Mouse (Mus musculus): ENCODE results near the gene Kpna7.
A peak's percentile ranks its signal among the peaks of the same experiment; 100 is the strongest.

The Kpna7 gene

GRCm38 (mm10) chr5:144964465-144964864 lies 119.4 kb downstream of the Kpna7 start:
- DNase-seq (ENCODE audit: low read depth, low spot score) = no peak

- peak; percentile 82 for DNase-seq (ENCODE audit: low read depth, low spot score)
Observed at GRCm38 (mm10) chr5:144963817-144964261, 120.0 kb downstream of the Kpna7 start.

DNA sequence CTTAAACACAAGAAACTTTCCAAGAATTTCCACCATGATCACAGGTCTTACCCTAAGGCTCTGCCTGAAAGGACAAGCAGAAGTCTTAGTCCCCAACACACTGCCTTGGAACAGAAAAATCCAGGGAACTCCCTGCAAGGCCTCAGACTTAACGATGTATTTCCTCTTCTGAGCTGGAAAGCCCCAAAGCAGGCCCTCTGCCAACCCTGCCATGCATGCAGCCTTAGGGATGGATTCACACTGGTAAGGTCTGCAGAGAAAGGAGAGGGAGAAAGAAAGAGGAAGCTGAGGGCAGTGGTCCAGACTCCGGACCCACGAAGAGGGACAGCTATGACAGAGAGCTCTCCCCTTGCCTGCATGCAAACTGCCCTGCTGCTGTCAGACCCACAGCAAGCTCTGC lies 120.4 kb downstream of the Kpna7 start:
- DNase-seq (ENCODE audit: low read depth, low spot score) = no peak

DNA sequence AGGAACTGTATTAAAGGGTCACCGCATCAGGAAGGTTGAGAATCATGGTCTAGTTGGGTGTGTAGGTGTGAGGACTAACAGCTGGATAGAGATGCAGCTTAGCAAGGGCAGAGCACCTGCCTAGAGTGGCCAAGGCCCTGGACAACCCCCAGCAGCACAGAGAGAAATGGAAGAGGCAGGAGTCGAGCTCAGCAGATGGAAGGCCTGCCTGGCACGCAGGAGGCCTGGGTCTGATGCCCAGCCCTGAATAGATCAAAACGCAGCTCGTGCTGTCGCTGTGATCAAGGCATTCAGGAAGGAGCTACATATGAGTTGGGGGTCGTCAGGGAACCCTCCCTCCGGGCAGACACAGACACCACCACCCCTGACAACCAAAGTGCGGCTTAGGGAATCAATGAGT lies 125.6 kb downstream of the Kpna7 start:
- no peak for DNase-seq (ENCODE audit: low read depth, low spot score)

- DNase-seq (ENCODE audit: low read depth, low spot score) = no peak
Observed at GRCm38 (mm10) chr5:144954432-144954831, 129.4 kb downstream of the Kpna7 start.

- no peak for DNase-seq (ENCODE audit: low read depth, low spot score)
Observed at GRCm38 (mm10) chr5:144952592-144952991, 131.2 kb downstream of the Kpna7 start.

DNA sequence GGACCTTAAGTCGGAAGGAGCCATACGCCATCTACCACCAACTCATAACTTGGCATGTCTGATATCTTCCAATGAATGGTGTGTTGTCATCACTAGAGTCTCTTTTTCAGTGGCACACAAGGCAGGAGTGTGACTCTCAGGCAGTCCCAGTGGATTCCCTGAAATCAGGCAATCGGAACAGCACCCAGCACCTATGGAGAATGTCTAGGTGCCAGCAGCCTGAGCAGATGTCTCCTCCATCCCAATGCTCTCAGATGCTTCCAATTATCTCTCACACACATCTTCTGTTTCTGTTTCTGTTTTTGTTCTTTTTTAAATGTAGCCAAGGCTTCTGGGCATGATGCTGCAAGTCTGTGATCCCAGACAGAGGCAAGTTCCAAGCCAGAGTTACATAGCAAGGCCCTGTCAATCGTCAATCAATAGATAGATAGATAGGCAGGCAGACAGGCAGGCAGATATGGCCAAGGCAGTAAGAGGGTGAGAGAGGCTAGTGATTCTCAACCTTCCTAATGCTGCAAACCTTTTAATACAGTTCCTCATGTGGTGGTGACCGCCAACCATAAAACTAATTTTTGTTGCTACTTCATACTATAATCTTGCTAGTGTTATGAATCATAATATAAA lies 133.3 kb downstream of the Kpna7 start:
- DNase-seq (ENCODE audit: low read depth, low spot score) = no peak

DNA sequence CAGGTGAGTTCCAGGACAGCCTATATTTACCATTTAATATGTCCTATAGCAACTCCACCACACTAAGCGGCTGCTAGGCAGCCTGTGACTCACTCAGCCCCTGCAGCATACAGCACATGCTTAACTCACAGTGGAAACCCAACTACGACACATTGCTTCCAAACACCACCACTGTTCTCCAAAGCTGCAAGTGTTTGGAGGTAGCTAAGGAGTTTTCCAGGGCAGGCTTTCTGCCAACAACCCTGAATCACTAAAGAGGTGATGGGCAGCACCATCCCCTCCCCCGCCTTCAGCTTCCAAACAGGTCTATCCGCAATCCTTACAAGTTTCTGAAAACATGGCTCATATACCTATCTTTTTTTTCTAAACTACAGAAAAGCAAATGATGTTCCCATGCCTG lies 134.0 kb downstream of the Kpna7 start:
- DNase-seq (ENCODE audit: low read depth, low spot score) = no peak

DNA sequence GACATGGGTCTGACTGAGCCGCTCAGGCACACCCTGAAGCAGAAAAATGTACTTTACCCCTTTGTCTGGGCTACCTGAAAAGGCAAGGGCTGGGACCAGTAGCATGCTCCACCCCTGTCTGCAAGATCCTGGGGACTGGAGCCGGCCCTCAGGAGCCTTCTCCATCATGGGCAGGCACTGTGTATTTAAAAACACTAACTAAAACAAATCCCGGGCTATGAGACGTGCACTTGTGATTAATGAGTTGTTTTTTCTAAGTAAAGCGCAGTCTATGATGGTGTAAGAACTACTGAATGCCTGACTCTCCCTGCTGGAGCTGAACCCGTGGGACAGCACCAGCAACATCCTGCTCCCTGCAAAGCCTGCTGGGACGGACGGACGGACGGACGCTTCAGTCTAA lies 135.4 kb downstream of the Kpna7 start:
- no peak for DNase-seq (ENCODE audit: low read depth, low spot score)

DNA sequence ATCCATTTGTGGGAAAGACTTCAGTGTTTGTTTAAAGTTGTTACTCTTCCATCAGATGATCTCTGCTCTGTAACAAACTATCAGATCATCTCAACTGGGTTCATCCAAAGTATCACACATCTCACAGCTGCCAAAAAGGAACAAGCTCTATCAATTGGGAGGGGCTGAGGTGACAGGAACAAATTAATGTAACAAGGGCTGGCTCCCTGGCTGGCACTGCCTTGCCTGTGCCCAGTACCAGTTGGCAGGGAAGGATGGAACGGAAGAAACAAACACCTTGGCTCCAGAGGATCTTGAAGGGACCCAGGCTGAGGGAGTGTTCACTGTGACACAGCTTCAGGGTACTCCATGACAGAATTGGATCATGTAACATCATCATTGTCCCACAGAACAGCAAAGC lies 135.8 kb downstream of the Kpna7 start:
- DNase-seq (ENCODE audit: low read depth, low spot score) = no peak

- no peak for DNase-seq (ENCODE audit: low read depth, low spot score)
Observed at GRCm38 (mm10) chr5:144946032-144946431, 137.8 kb downstream of the Kpna7 start.

- DNase-seq (ENCODE audit: low read depth, low spot score) = no peak
Observed at GRCm38 (mm10) chr5:144944932-144945331, 138.9 kb downstream of the Kpna7 start.

GRCm38 (mm10) chr5:144944370-144944769 lies 139.5 kb downstream of the Kpna7 start:
- DNase-seq (ENCODE audit: low read depth, low spot score) = no peak

DNA sequence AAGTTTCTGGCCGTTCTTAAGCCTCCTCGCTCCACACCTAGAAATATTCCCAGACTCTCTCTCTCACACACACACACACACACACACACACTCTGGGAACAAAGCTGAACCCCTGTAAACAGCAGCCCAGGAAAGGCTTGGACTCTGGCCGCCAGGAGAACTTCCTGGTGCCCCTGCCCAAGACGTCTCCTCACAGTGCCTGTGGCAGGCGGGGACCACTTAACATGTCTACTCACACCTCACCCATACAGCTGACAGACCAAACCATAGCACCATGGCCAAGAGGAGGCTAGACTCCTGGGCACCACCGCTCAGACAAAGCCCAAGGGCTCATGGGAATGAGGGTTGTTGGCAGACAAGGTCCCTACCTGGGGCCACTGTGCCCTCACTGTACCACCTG lies 140.5 kb downstream of the Kpna7 start:
- no peak for DNase-seq (ENCODE audit: low read depth, low spot score)

- no peak for DNase-seq (ENCODE audit: low read depth, low spot score)
Observed at GRCm38 (mm10) chr5:144942431-144942830, 141.4 kb downstream of the Kpna7 start.

DNA sequence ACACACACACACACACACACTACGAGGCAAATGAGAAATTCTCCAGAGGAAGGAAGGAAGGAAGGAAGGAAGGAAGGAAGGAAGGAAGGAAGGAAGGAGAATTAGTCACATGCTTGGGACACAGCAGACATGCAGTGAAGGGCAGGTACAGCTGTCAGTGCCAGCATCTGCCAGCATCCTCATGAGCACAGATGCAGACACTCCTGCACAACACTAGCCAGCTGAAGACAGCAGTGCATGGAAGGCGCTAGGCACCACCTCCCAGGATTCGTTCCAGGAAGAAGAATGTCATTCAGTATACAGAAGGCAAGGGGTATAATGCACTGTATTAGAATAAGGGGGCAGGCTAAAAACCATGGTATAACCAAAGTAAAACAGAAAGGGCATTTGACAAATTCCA lies 142.9 kb downstream of the Kpna7 start:
- no peak for DNase-seq (ENCODE audit: low read depth, low spot score)

DNA sequence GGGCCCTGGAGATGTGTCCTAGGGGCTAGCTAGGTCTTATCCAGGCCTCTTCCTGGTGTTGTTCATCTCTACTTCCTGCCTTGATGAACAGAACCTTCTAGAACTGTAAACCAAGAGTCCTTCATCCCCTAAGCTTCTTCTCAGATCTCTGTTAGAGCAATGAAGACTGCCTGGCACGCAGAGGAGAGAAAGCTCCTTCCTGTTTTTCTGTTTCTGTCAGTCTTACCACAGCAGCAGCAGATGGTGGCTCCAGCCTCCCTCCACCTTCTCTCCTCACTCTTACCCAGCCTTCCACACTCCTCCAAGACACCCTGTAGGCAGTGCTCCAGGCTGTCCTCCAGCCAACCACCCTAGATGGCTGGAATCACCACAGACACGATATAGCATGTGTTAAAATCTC lies 146.5 kb downstream of the Kpna7 start:
- peak; percentile 84 for DNase-seq (ENCODE audit: low read depth, low spot score)

Measured in telencephalon, adult 2 months (tissue).